Mouse (Mus musculus) heart, embryonic 15.5 days (tissue): ENCODE results near the gene Tomm22. TPM values are rescaled to one million over a fixed set of nuclear protein-coding genes. Genes with fewer than 3 reads are reported as not detected.
A peak's percentile ranks its signal among the peaks of the same experiment; 100 is the strongest.

ENCODE experiments used
- ATAC-seq: fragments of 200-750 bp; cut with Nextera tagmentation; replicated peaks from 2 replicates; pipeline ENCODE4 v1.8.0; 2017; ENCODE audit warnings: low read depth, moderate TSS enrichment; ENCODE audit not compliant: insufficient number of reproducible peaks, insufficient read depth, low FRiP score
- H3K27ac ChIP-seq: fragments of 300-500 bp; sonication (generic); 2 replicates; pipeline ENCODE4 v1.5.1; 2015; ENCODE audit warnings: mild to moderate bottlenecking, inconsistent platforms
- H3K27me3 ChIP-seq: fragments of 300-500 bp; sonication (generic); 2 replicates; pipeline ENCODE4 v1.6.1; 2015; ENCODE audit warnings: inconsistent platforms
- H3K36me3 ChIP-seq: fragments of 300-500 bp; sonication (generic); 2 replicates; pipeline ENCODE4 v1.6.1; 2015; ENCODE audit warnings: mild to moderate bottlenecking, inconsistent platforms
- H3K4me1 ChIP-seq: fragments of 300-500 bp; sonication (generic); replicated peaks from 2 replicates; pipeline ENCODE4 v1.6.1; 2015; ENCODE audit warnings: inconsistent platforms
- H3K4me2 ChIP-seq: fragments of 300-500 bp; sonication (generic); 2 replicates; pipeline ENCODE4 v1.6.1; 2015; ENCODE audit warnings: inconsistent platforms, mild to moderate bottlenecking, moderate library complexity
- H3K4me3 ChIP-seq: fragments of 300-500 bp; sonication (generic); 2 replicates; pipeline ENCODE4 v1.5.1; 2015; ENCODE audit warnings: mild to moderate bottlenecking, inconsistent platforms
- H3K9ac ChIP-seq: fragments of 300-500 bp; sonication (generic); 2 replicates; pipeline ENCODE4 v1.6.1; 2015; ENCODE audit warnings: mild to moderate bottlenecking, inconsistent platforms
- H3K9me3 ChIP-seq: fragments of 300-500 bp; sonication (generic); replicated peaks from 2 replicates; pipeline ENCODE4 v1.6.1; 2016; ENCODE audit warnings: inconsistent platforms
- WGBS: fragments of 180-500 bp; shearing (Covaris S2); methylation state at CpG from one replicate; pipeline ENCODE4 v1.1.7; 2015; ENCODE audit warnings: mixed read lengths; 5-methylcytosine and 5-hydroxymethylcytosine counted together
- polyA plus RNA-seq: library from polyadenylated mRNA; unstranded; fragments of >200 nt; fragmentation: Nextera tagmentation; extraction: Ambion mirVana; gene quantifications from 2 replicates; pipeline ENCODE4 v1.2.1, GENCODE M21; 2015

Gene Tomm22
- polyA plus RNA-seq, 1 experiment from 2014 or later = 234 TPM

GRCm38 (mm10) chr15:79686046-79686869, 15.6 kb downstream of the Tomm22 start:
- peak overlapping the region; percentile 99 for H3K27ac ChIP-seq
- H3K36me3 ChIP-seq = no peaks in the 10 kb centered on the region
- peak overlapping the region; percentile 91 for H3K9ac ChIP-seq
- no peaks in the 10 kb centered on the region for H3K9me3 ChIP-seq
- 3% methylated on average over 15 of the region's 15 CpGs for WGBS
- H3K4me2 ChIP-seq = peak overlapping the region; percentile 73
- H3K4me3 ChIP-seq = peak overlapping the region; percentile 83
- H3K27me3 ChIP-seq = no peaks in the 10 kb centered on the region
- ATAC-seq = no peak
- peaks cover 63% of the 10 kb centered on the region for H3K4me1 ChIP-seq

- peaks cover 64% of the 10 kb centered on the region for H3K4me1 ChIP-seq
- H3K4me2 ChIP-seq = peak overlapping the region; percentile 73
These were observed 16.5 kb downstream of the Tomm22 start for GRCm38 (mm10) chr15:79687175-79687574.

GRCm38 (mm10) chr15:79687646-79688267, 17.1 kb downstream of the Tomm22 start, which contains the start of gene Josd1:
Josd1 (minus strand) TSS chr15:79687919.
- peak; percentile 78 for ATAC-seq
- Histone ChIP-seq H3K27ac (peak within 1 kb of the TSS; percentile 99), H3K27me3 (no peaks in the 10 kb centered on the region), H3K9ac (peak within 1 kb of the TSS; percentile 91), H3K36me3 (no peaks in the 10 kb centered on the region), H3K9me3 (no peaks in the 10 kb centered on the region), H3K4me3 (peak within 1 kb of the TSS; percentile 83), H3K4me1 (peaks cover 58% of the 10 kb centered on the region), H3K4me2 (peak within 1 kb of the TSS; percentile 73)
- WGBS = under 1% methylated on average over 68 of the region's 72 CpGs

More at GRCm38 (mm10) chr15:79687175-79687574, 16.5 kb downstream of the Tomm22 start:
- peak overlapping the region; percentile 83 for H3K4me3 ChIP-seq
- peak overlapping the region; percentile 91 for H3K9ac ChIP-seq
- H3K36me3 ChIP-seq = no peaks in the 10 kb centered on the region
- peak overlapping the region; percentile 99 for H3K27ac ChIP-seq
- WGBS = 0% methylated on average over 33 of the region's 33 CpGs
- H3K27me3 ChIP-seq = no peaks in the 10 kb centered on the region
- ATAC-seq = 0 out of 2 replicates have a peak, but pooled peaks have one; percentile 0
- no peaks in the 10 kb centered on the region for H3K9me3 ChIP-seq

- H3K4me1 ChIP-seq = peaks cover 56% of the 10 kb centered on the region
- 5% methylated on average over 8 of the region's 8 CpGs for WGBS
- H3K27me3 ChIP-seq = no peaks in the 10 kb centered on the region
- peak overlapping the region; percentile 99 for H3K27ac ChIP-seq
- ATAC-seq = no peak
- H3K9ac ChIP-seq = peak overlapping the region; percentile 91
- peak overlapping the region; percentile 73 for H3K4me2 ChIP-seq
- no peaks in the 10 kb centered on the region for H3K36me3 ChIP-seq
- H3K9me3 ChIP-seq = no peaks in the 10 kb centered on the region
- peak overlapping the region; percentile 83 for H3K4me3 ChIP-seq
These were observed 17.8 kb downstream of the Tomm22 start for GRCm38 (mm10) chr15:79688268-79688956.

GRCm38 (mm10) chr15:79689662-79690425, 19.2 kb downstream of the Tomm22 start:
- Histone ChIP-seq H3K36me3 (peaks cover under 1% of the 10 kb centered on the region; the same call in 1 of the 2 replicates), H3K4me2 (peak overlapping the region; percentile 64), H3K27me3 (no peaks in the 10 kb centered on the region), H3K4me1 (peaks cover 48% of the 10 kb centered on the region), H3K4me3 (peak overlapping the region; percentile 81), H3K9me3 (no peaks in the 10 kb centered on the region), H3K9ac (peak overlapping the region; percentile 21), H3K27ac (peak overlapping the region; percentile 68)
- no peak for ATAC-seq
- 17% methylated on average over 24 of the region's 24 CpGs for WGBS

- H3K36me3 ChIP-seq = peaks cover 3% of the 10 kb centered on the region; the same call in 1 of the 2 replicates
- H3K9me3 ChIP-seq = no peaks in the 10 kb centered on the region
- H3K4me3 ChIP-seq = peak within 1 kb of the TSS; percentile 81
- peaks cover 43% of the 10 kb centered on the region for H3K4me1 ChIP-seq
- peak within 1 kb of the TSS; percentile 80 for H3K9ac ChIP-seq
- under 1% methylated on average over 45 of the region's 45 CpGs for WGBS
- peak; percentile 93 for ATAC-seq
- peak within 1 kb of the TSS; percentile 97 for H3K4me2 ChIP-seq
- peak within 1 kb of the TSS; percentile 87 for H3K27ac ChIP-seq
- no peaks in the 10 kb centered on the region for H3K27me3 ChIP-seq
These were observed 19.9 kb downstream of the Tomm22 start, which contains the start of gene Gtpbp1 for GRCm38 (mm10) chr15:79690426-79691022. Gtpbp1 (plus strand) TSS chr15:79690845.

- under 1% methylated on average over 53 of the region's 53 CpGs for whole genome bisulfite sequencing
These were observed 20.4 kb downstream of the Tomm22 start for GRCm38 (mm10) chr15:79691023-79691508.

GRCm38 (mm10) chr15:79692334-79692733, 21.7 kb downstream of the Tomm22 start:
- Histone ChIP-seq H3K9me3 (no peaks in the 10 kb centered on the region), H3K27me3 (no peaks in the 10 kb centered on the region), H3K4me1 (peaks cover 36% of the 10 kb centered on the region), H3K9ac (no peak overlapping the region), H3K27ac (no peak overlapping the region), H3K4me3 (peak overlapping the region; percentile 81; the same call in 1 of the 2 replicates), H3K4me2 (peak overlapping the region; percentile 97; the same call in 1 of the 2 replicates), H3K36me3 (peaks cover 10% of the 10 kb centered on the region)
- 78% methylated on average over 5 of the region's 5 CpGs for WGBS
- no peak for ATAC-seq

More at GRCm38 (mm10) chr15:79691023-79691508, 20.4 kb downstream of the Tomm22 start:
- Histone ChIP-seq H3K9ac (peak overlapping the region; percentile 80), H3K4me1 (peaks cover 40% of the 10 kb centered on the region), H3K36me3 (peaks cover 3% of the 10 kb centered on the region; the same call in 1 of the 2 replicates), H3K9me3 (no peaks in the 10 kb centered on the region), H3K4me3 (peak overlapping the region; percentile 81), H3K27ac (peak overlapping the region; percentile 87), H3K4me2 (peak overlapping the region; percentile 97), H3K27me3 (no peaks in the 10 kb centered on the region)
- peak; percentile 1; the same call in 1 of the 2 replicates for ATAC-seq

GRCm38 (mm10) chr15:79693740-79694139, 23.1 kb downstream of the Tomm22 start:
- no peaks in the 10 kb centered on the region for H3K9me3 ChIP-seq
- ATAC-seq = no peak
- H3K36me3 ChIP-seq = peaks cover 10% of the 10 kb centered on the region
- peak overlapping the region; percentile 24; the same call in 1 of the 2 replicates for H3K4me2 ChIP-seq
- 63% methylated on average over 11 of the region's 11 CpGs for WGBS
- H3K4me1 ChIP-seq = peaks cover 38% of the 10 kb centered on the region
- peak overlapping the region; percentile 18; the same call in 1 of the 2 replicates for H3K27ac ChIP-seq
- no peaks in the 10 kb centered on the region for H3K27me3 ChIP-seq
- no peak overlapping the region for H3K9ac ChIP-seq
- H3K4me3 ChIP-seq = no peak overlapping the region

- Histone ChIP-seq H3K36me3 (peaks cover 10% of the 10 kb centered on the region), H3K4me2 (no peak overlapping the region), H3K27ac (no peak overlapping the region), H3K27me3 (no peaks in the 10 kb centered on the region), H3K9ac (no peak overlapping the region), H3K4me1 (peaks cover 36% of the 10 kb centered on the region), H3K9me3 (no peaks in the 10 kb centered on the region), H3K4me3 (no peak overlapping the region)
- no peak for ATAC-seq
- 76% methylated on average over 4 of the region's 4 CpGs for WGBS
These were observed 23.9 kb downstream of the Tomm22 start for GRCm38 (mm10) chr15:79694512-79694911.
